8 mouse cellular contexts compared by ENCODE assay signal in genomic region chr4:107367567-107368314, GRCm38 (mm10). TPM values are rescaled to one million over a fixed set of nuclear protein-coding genes. Genes with fewer than 3 reads are reported as not detected.
DNase-seq lines count a peak whose midpoint lies in the region; ATAC-seq lines count a peak whose summit lies in the region.

Gene Ndc1 (plus strand): TSS chr4:107367784.

- DNase-seq in adipocyte (ENCODE audit: low spot score): peak; percentile 86
- DNase-seq in embryo, embryonic 10 days (ENCODE audit: low spot score): peak; percentile 96
- peak; percentile 82 for DNase-seq in gastrocnemius, postnatal 14 days
- DNase-seq in left cerebral cortex, postnatal 10 days (ENCODE audit: extremely low spot score in 1 of 2, low spot score in 2 of 2): peak; percentile 76 to 90
- DNase-seq in right cerebral cortex, postnatal 25 days: peak; percentile 89
- DNase-seq in urinary bladder, postnatal 4 days (ENCODE audit: low spot score in 2 of 2): peak; percentile 74 to 83

- ATAC-seq in inflammation-experienced regulatory T-cells, adult 6 months: peak; percentile 98
- ATAC-seq in megakaryocyte-erythroid progenitor cell, adult 5-6 weeks (replicated peaks; ENCODE audit: low FRiP score, low TSS enrichment, poor library complexity, severe bottlenecking): peak; percentile 92

- intact Hi-C loops in gastrocnemius, postnatal 14 days (cut with DNase I; ENCODE audit: low total_unique reads): no loop called here
- intact Hi-C loops in left cerebral cortex, postnatal 10 days (cut with DNase I): no loop called here

RNA-seq across cellular contexts. Expression of gene Ndc1, which starts in this region (rescaled TPM):
- total RNA-seq in gastrocnemius, postnatal 14 days (2021): 1 to 10 TPM; 7.4 to 8.0 TPM
- 10 to 100 TPM in 1 of 3 experiments, 1 to 10 TPM in 2; 3.7 to 10.5 (median 4.3) TPM for polyA plus RNA-seq in inflammation-experienced regulatory T-cells, adult 6 months (2017; shearing (Covaris generic))
- 10 to 100 TPM; 18.3 to 20.2 TPM for total RNA-seq in left cerebral cortex, postnatal 10 days (2021)
- total RNA-seq in megakaryocyte-erythroid progenitor cell, adult 5-6 weeks (2014; fragmentation: Nextera tagmentation): 51.5 and 55.8 TPM in 2 replicates
- total RNA-seq in megakaryocyte-erythroid progenitor cell, adult 5-6 weeks (2017): 66.9 and 89.3 TPM in 2 replicates

Comparison
In these comparisons a context has a peak if more than half of its experiments do, and no peak if none do; other contexts are left out.
1. Peak in every context shown above with its lines: DNase-seq and ATAC-seq.